Mouse (Mus musculus) cortical plate, adult 2 months (tissue): ENCODE measurements around the gene Gm49391.
"Not testable (repeated sequence)": the region's sequence is repeated elsewhere in the genome, so short reads cannot be mapped to it uniquely, and the experiment has no call there.

Experiments
- CTCF ChIP-seq: fragments of 200-500 bp; IDR thresholded peaks from 2 replicates; pipeline ENCODE4 v1.5.1; 2011; ENCODE audit warnings: mild to moderate bottlenecking, control low read depth, low read length; ENCODE audit not compliant: insufficient read depth; ENCODE audit errors: extremely low read depth
- POLR2A ChIP-seq: fragments of 200-500 bp; IDR thresholded peaks from 2 replicates; pipeline ENCODE4 v1.6.1; 2011; ENCODE audit warnings: mild to moderate bottlenecking, low read length, control low read depth; ENCODE audit not compliant: insufficient read depth; ENCODE audit errors: extremely low read depth

GRCm38 (mm10) chr13:60935490-60935889 is 881 bp downstream of the Gm49391 start, which contains the start of gene Gm49393:
- TF ChIP-seq CTCF, POLR2A: not testable (repeated sequence)
